Mouse (Mus musculus): ENCODE results near the gene Zdhhc17.

DNA sequence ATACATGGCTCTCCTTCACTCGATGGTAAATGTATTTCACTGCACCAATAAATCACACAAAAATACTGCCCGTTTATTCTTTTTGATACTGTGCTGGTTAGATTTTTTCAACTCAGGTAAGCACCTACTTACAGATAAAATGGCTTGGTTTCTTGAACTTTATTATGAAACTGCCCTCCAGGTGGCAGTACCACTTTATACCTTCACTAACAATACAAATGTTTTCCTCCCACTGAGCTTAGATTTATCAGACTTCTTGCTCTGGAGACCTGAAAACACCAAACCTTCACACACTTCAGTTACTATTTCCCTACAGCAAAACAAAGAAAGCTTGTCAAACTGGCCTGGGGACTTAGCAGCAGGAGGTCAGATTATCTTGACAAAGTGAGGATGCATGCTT is 20.2 kb downstream of the Zdhhc17 start:
- no peak for TF ChIP-seq MYOG (IDR thresholded peaks at IDR 0.05; ENCODE audit: control insufficient read depth, extremely low read depth, insufficient read length)
- TF ChIP-seq MAX (IDR thresholded peaks at IDR 0.05) = no peak
- TF ChIP-seq CTCF (IDR thresholded peaks at IDR 0.05; ENCODE audit: control insufficient read depth, insufficient read depth, insufficient read length) = no peak
- no peak for TF ChIP-seq MYOD1 (IDR thresholded peaks at IDR 0.05; ENCODE audit: control insufficient read depth, insufficient read length, low read depth)
- TF ChIP-seq FOSL1 (IDR thresholded peaks at IDR 0.05; ENCODE audit: insufficient read depth, low read length, poor library complexity, severe bottlenecking) = no peak
- TF ChIP-seq CEBPB (IDR thresholded peaks at IDR 0.05; ENCODE audit: low read depth) = no peak
- no peak for TF ChIP-seq USF1 (IDR thresholded peaks at IDR 0.05; ENCODE audit: low read depth)
